Comparison of ENCODE assay signal across 11 mouse cellular contexts in genomic region chr7:139908176-139908575, GRCm38 (mm10). TPM values are rescaled to one million over a fixed set of nuclear protein-coding genes. Genes with fewer than 3 reads are reported as not detected.
DNase-seq lines count a peak whose midpoint lies in the region; ATAC-seq and TF ChIP-seq lines count a peak whose summit lies in the region.
"Had no signal": no experiment of that assay in that cellular context is flagged by ENCODE, and none has a peak within 500 bp of the region (broad histone marks: within the 10 kb centered on the region; RNA-seq: fewer than 3 reads in every experiment).

No protein-coding gene starts in this region.

- no peak overlapping the region for H3K4me3 ChIP-seq in forebrain, embryonic 13.5 days
- H3K4me3 ChIP-seq in forebrain, embryonic 11.5 days (ENCODE audit: low read depth, low read length): no peak overlapping the region
- peak overlapping the region; percentile 57 for H3K4me3 ChIP-seq in E14TG2a.4 (replicated peaks; ENCODE audit: low read length)
- H3K4me3 ChIP-seq in limb, embryonic 10.5 days: no peak overlapping the region

- no peak for TF ChIP-seq CTCF in E14TG2a.4 (conservative IDR thresholded peaks at IDR 0.05; ENCODE audit: low read length)

- ATAC-seq in forebrain, embryonic 13.5 days: peak; percentile 34
- no peak for ATAC-seq in forebrain, embryonic 11.5 days (replicated peaks; ENCODE audit: low FRiP score)

- no peaks in the 10 kb centered on the region for H3K9me3 ChIP-seq in forebrain, embryonic 13.5 days (replicated peaks)
- no peaks in the 10 kb centered on the region for H3K9me3 ChIP-seq in forebrain, embryonic 11.5 days (ENCODE audit: control insufficient read depth, low read length)
- H3K9me3 ChIP-seq in E14TG2a.4 (ENCODE audit: low read length): no peaks in the 10 kb centered on the region
- no peaks in the 10 kb centered on the region for H3K9me3 ChIP-seq in limb, embryonic 10.5 days (replicated peaks)

- DNase-seq in forebrain, embryonic 11.5 days (ENCODE audit: low spot score): no peak
- peak; percentile 71 to 74 for DNase-seq in cerebellum, postnatal 10 days
- no peak for DNase-seq in limb, embryonic 10.5 days (ENCODE audit: low spot score)
- no peak for DNase-seq in lung, adult 18-20 months
- no peak for DNase-seq in ovary, postnatal 14 days (ENCODE audit: low spot score)
- no peak for DNase-seq in ovary, adult 18-20 months (ENCODE audit: low spot score)
- DNase-seq: heart, adult 18-20 months had no signal

- no peak overlapping the region for H3K4me2 ChIP-seq in forebrain, embryonic 13.5 days
- no peak overlapping the region for H3K4me2 ChIP-seq in forebrain, embryonic 11.5 days (ENCODE audit: low read depth, low read length, severe bottlenecking)

- peaks cover 18% of the 10 kb centered on the region for H3K4me1 ChIP-seq in forebrain, embryonic 13.5 days
- H3K4me1 ChIP-seq in forebrain, embryonic 11.5 days (replicated peaks; ENCODE audit: control insufficient read depth, insufficient read depth, low read length): no peaks in the 10 kb centered on the region; the same call in 1 of the 2 replicates
- peaks cover 29% of the 10 kb centered on the region for H3K4me1 ChIP-seq in E14TG2a.4 (replicated peaks; ENCODE audit: low read depth, low read length)
- H3K4me1 ChIP-seq in limb, embryonic 10.5 days: peaks cover 32% of the 10 kb centered on the region

- H3K27me3 ChIP-seq in forebrain, embryonic 13.5 days: peaks cover 27% of the 10 kb centered on the region
- H3K27me3 ChIP-seq in forebrain, embryonic 11.5 days (ENCODE audit: control insufficient read depth, insufficient read depth, low read length): peaks cover 3% of the 10 kb centered on the region; the same call in 1 of the 2 replicates
- peaks cover 32% of the 10 kb centered on the region for H3K27me3 ChIP-seq in E14TG2a.4 (ENCODE audit: insufficient read depth, low read length)
- peaks cover 27% of the 10 kb centered on the region for H3K27me3 ChIP-seq in limb, embryonic 10.5 days (ENCODE audit: low read depth, poor library complexity, severe bottlenecking)

- no peak overlapping the region for H3K9ac ChIP-seq in forebrain, embryonic 13.5 days
- no peak overlapping the region; the same call in 1 of the 2 replicates for H3K9ac ChIP-seq in forebrain, embryonic 11.5 days (ENCODE audit: low read length)

- whole genome bisulfite sequencing in forebrain, embryonic 13.5 days: 60% methylated on average over 5 of the region's 5 CpGs
- 66% methylated on average over 5 of the region's 5 CpGs for WGBS in forebrain, embryonic 11.5 days
- 75% methylated on average over 5 of the region's 5 CpGs for WGBS in limb, embryonic 10.5 days

- peak overlapping the region; percentile 36 for H3K27ac ChIP-seq in forebrain, embryonic 13.5 days
- no peak overlapping the region for H3K27ac ChIP-seq in forebrain, embryonic 11.5 days (ENCODE audit: low read depth, low read length)
- H3K27ac ChIP-seq in limb, embryonic 10.5 days: 0 out of 2 replicates have a peak overlapping the region, but pooled peaks have one; percentile 14

- H3K36me3 ChIP-seq in forebrain, embryonic 13.5 days (ENCODE audit: poor library complexity, severe bottlenecking): no peaks in the 10 kb centered on the region
- no peaks in the 10 kb centered on the region for H3K36me3 ChIP-seq in forebrain, embryonic 11.5 days (ENCODE audit: control insufficient read depth, insufficient read depth, low read length)
- no peaks in the 10 kb centered on the region for H3K36me3 ChIP-seq in E14TG2a.4 (ENCODE audit: insufficient read depth, low read length)
- no peaks in the 10 kb centered on the region for H3K36me3 ChIP-seq in limb, embryonic 10.5 days

RNA-seq across cellular contexts. Expression of gene Kndc1, which starts 13.7 kb away (rescaled TPM):
- polyA plus RNA-seq in forebrain, embryonic 13.5 days (2015; fragmentation: Nextera tagmentation; extraction: Ambion mirVana): 2.1 and 3.1 TPM in 2 replicates
- 0.44 and 0.59 TPM in 2 replicates for polyA plus RNA-seq in forebrain, embryonic 11.5 days (2014; fragmentation: Nextera tagmentation; extraction: Ambion mirVana)
- not detected in 2 replicates for polyA plus RNA-seq in limb, embryonic 10.5 days (2016; fragmentation: Nextera tagmentation; extraction: Ambion mirVana)
- polyA plus RNA-seq: liver, embryonic 16.5 days had no signal

RNA-seq across cellular contexts. Expression of gene Utf1, which starts 35.4 kb away (rescaled TPM):
- polyA plus RNA-seq in forebrain, embryonic 13.5 days (2015; fragmentation: Nextera tagmentation; extraction: Ambion mirVana): not detected in 2 replicates
- not detected in 2 replicates for polyA plus RNA-seq in forebrain, embryonic 11.5 days (2014; fragmentation: Nextera tagmentation; extraction: Ambion mirVana)
- 0.38 and 0.64 TPM in 2 replicates for polyA plus RNA-seq in limb, embryonic 10.5 days (2016; fragmentation: Nextera tagmentation; extraction: Ambion mirVana)
- polyA plus RNA-seq: intestine, embryonic 14.5 days; liver, embryonic 16.5 days had no signal

Comparison
In these comparisons a context has a peak if more than half of its experiments do, and no peak if none do; other contexts are left out.
1. DNase-seq: peak in cerebellum, postnatal 10 days (2 of 2); none in forebrain, embryonic 11.5 days (single experiment), limb, embryonic 10.5 days (single experiment), lung, adult 18-20 months (0 of 2), ovary, postnatal 14 days (single experiment) and ovary, adult 18-20 months (single experiment).